Mouse (Mus musculus) cortical plate, adult 2 months (tissue): ENCODE data around the gene Efcab9. TPM values are rescaled to one million over a fixed set of nuclear protein-coding genes. Genes with fewer than 3 reads are reported as not detected.
"Not testable (repeated sequence)": the region's sequence is repeated elsewhere in the genome, so short reads cannot be mapped to it uniquely, and the experiment has no call there.

Experiments used
- H3K27ac ChIP-seq: fragments of 200-500 bp; 2 replicates; pipeline ENCODE4 v1.5.1; 2012; ENCODE audit warnings: low read length, control low read depth, inconsistent platforms; ENCODE audit not compliant: insufficient read depth
- H3K4me1 ChIP-seq: fragments of 200-500 bp; 2 replicates; pipeline ENCODE4 v1.6.1; 2011; ENCODE audit warnings: low read length; ENCODE audit not compliant: control insufficient read depth, insufficient read depth
- H3K4me3 ChIP-seq: fragments of 200-500 bp; 2 replicates; pipeline ENCODE4 v1.5.1; 2011; ENCODE audit warnings: mild to moderate bottlenecking, low read length, control low read depth; ENCODE audit not compliant: insufficient read depth
- CTCF ChIP-seq: fragments of 200-500 bp; IDR thresholded peaks from 2 replicates; pipeline ENCODE4 v1.5.1; 2011; ENCODE audit warnings: mild to moderate bottlenecking, control low read depth, low read length; ENCODE audit not compliant: insufficient read depth; ENCODE audit errors: extremely low read depth
- POLR2A ChIP-seq: fragments of 200-500 bp; IDR thresholded peaks from 2 replicates; pipeline ENCODE4 v1.6.1; 2011; ENCODE audit warnings: mild to moderate bottlenecking, low read length, control low read depth; ENCODE audit not compliant: insufficient read depth; ENCODE audit errors: extremely low read depth
- polyA plus RNA-seq: library from polyadenylated mRNA; depleted of rRNA; stranded (reverse); fragments of >200 nt; gene quantifications from 2 replicates; pipeline ENCODE4 v1.2.3, GENCODE M21; 2012

Efcab9 gene
- polyA plus RNA-seq, 1 experiment: 0.31 TPM

GRCm38 (mm10) chr11:32530151-32530550 lies 1.7 kb downstream of the Efcab9 start:
- no peak overlapping the region for H3K4me3 ChIP-seq
- no peak overlapping the region for H3K27ac ChIP-seq
- H3K4me1 ChIP-seq: peaks cover 2% of the 10 kb centered on the region; the same call in 1 of the 2 replicates
- no peak for TF ChIP-seq POLR2A
- TF ChIP-seq CTCF: no peak

DNA sequence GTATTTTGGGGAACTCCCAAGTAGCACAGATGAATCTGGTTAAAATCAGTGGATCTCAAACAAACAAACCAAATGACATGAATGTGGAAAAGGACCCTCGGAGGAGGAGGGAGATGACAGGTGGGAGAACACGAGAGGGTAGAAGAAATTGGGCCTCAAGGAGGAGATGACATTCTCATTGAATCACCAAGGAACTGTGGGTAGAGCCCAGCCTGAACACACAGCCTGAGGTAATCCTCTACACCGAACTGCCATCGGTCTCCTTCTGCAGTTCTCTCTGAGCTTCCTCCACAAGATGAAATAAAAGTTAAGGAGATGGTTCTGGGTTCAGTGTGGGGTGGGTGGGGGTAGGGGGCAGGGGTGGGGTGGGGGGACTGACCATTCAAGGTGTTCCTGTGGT lies 4.9 kb downstream of the Efcab9 start:
- no peak overlapping the region for H3K27ac ChIP-seq
- no peaks in the 10 kb centered on the region for H3K4me1 ChIP-seq
- TF ChIP-seq POLR2A: no peak
- no peak for TF ChIP-seq CTCF
- H3K4me3 ChIP-seq: no peak overlapping the region

GRCm38 (mm10) chr11:32524122-32524920 lies 7.6 kb downstream of the Efcab9 start:
- TF ChIP-seq POLR2A (no peak), CTCF (no peak)
- no peak overlapping the region for H3K4me3 ChIP-seq

GRCm38 (mm10) chr11:32521246-32521645 lies 10.6 kb downstream of the Efcab9 start:
- no peak for TF ChIP-seq POLR2A
- TF ChIP-seq CTCF: no peak
- Histone ChIP-seq H3K4me3 (no peak overlapping the region), H3K4me1 (peaks cover 7% of the 10 kb centered on the region), H3K27ac (no peak overlapping the region)

More at GRCm38 (mm10) chr11:32524122-32524920, 7.6 kb downstream of the Efcab9 start:
- Histone ChIP-seq H3K4me1 (no peaks in the 10 kb centered on the region), H3K27ac (no peak overlapping the region)

GRCm38 (mm10) chr11:32519354-32519753 lies 12.5 kb downstream of the Efcab9 start:
- H3K4me1 ChIP-seq: peaks cover 7% of the 10 kb centered on the region
- H3K4me3 ChIP-seq: no peak overlapping the region
- TF ChIP-seq CTCF (no peak), POLR2A (no peak)
- H3K27ac ChIP-seq: no peak overlapping the region

- Histone ChIP-seq H3K4me3 (no peak overlapping the region), H3K4me1 (peaks cover 7% of the 10 kb centered on the region), H3K27ac (no peak overlapping the region)
- TF ChIP-seq CTCF (no peak), POLR2A (no peak)
These were observed 13.1 kb downstream of the Efcab9 start for GRCm38 (mm10) chr11:32518770-32519169.

DNA sequence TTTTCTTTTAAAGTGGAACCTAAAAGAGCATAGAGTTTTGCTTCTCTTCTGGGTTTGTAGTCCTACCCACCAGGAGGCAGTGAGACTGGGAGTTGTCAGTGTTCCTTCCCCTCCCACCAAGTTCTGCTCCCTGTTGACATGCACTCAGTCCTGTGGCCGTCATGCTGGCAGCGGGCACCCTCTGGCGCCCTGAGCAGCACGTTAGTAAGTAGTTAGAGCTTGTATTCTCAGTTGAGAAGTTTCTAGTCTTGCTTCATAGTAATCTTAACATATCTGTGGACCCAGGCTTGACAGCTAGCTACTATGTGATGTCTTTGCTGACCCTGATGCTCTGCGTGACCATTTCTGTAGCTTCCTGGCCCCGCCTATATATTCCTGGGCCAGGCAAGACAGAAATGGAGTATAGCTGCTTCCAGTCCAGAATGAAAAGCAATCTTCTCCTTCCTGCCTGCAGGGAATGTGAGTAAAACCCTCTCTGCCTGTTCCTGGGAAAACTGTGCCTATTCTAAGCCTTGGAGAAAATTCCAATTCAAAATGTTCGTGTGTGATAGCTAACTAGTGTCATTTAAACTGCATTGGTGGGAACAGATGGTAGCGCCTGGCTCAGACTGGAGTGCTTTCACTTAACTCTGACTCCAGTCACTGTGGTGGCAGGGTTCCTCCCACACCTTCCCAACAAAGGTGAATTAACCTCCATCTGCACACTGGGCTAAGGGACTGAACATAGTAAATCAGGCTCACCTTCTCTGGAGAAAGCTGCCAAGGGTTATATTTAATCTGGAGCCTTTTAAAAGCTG lies 14.8 kb downstream of the Efcab9 start:
- Histone ChIP-seq H3K4me1 (peaks cover 7% of the 10 kb centered on the region), H3K4me3 (no peak overlapping the region), H3K27ac (0 out of 2 replicates have a peak overlapping the region, but pooled peaks have one; percentile 62)
- TF ChIP-seq CTCF (no peak), POLR2A (no peak)

DNA sequence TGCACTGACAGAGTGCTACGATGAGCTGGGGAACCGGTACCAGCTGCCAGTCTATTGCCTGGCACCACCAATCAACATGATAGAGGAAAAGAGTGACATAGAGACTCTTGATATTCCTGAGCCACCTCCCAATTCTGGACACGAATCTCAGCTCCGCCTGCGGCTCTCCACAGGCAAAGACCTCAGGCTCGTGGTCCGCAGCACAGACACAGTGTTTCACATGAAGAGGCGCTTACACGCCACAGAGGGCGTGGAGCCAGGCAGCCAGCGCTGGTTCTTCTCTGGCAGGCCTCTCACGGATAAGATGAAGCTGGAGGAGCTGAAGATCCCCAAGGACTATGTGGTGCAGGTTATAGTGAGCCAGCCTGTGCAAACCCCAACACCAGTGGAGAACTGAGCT lies 15.8 kb downstream of the Efcab9 start:
- TF ChIP-seq CTCF (no peak), POLR2A (no peak)
- Histone ChIP-seq H3K4me3 (no peak overlapping the region), H3K4me1 (peaks cover 7% of the 10 kb centered on the region), H3K27ac (no peak overlapping the region)

DNA sequence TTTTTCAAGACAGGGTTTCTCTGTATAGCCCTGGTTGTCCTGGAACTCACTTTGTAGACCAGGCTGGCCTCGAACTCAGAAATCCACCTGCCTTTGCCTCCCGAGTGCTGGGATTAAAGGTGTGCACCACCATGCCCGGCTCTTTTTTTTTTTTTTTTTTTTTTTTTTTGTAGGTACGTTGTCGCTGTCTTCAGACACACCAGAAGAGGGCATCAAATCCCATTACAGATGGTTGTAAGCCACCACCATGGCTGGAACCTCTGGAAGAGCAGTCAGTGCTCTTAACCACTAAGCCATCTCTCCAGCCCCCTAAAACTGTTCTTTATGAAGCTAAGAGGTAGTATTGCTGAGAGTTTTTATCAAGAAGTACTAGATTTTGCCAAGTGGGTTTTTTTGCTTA lies 17.0 kb downstream of the Efcab9 start:
- H3K4me1 ChIP-seq, H3K4me3 ChIP-seq, H3K27ac ChIP-seq: not testable (repeated sequence)

- no peaks in the 10 kb centered on the region for H3K4me1 ChIP-seq
- no peak overlapping the region for H3K4me3 ChIP-seq
- TF ChIP-seq CTCF (no peak), POLR2A (no peak)
- no peak overlapping the region for H3K27ac ChIP-seq
These were observed 21.0 kb downstream of the Efcab9 start for GRCm38 (mm10) chr11:32510930-32511329.
